ENCODE assay signal across 12 mouse cellular contexts in the genomic region with DNA sequence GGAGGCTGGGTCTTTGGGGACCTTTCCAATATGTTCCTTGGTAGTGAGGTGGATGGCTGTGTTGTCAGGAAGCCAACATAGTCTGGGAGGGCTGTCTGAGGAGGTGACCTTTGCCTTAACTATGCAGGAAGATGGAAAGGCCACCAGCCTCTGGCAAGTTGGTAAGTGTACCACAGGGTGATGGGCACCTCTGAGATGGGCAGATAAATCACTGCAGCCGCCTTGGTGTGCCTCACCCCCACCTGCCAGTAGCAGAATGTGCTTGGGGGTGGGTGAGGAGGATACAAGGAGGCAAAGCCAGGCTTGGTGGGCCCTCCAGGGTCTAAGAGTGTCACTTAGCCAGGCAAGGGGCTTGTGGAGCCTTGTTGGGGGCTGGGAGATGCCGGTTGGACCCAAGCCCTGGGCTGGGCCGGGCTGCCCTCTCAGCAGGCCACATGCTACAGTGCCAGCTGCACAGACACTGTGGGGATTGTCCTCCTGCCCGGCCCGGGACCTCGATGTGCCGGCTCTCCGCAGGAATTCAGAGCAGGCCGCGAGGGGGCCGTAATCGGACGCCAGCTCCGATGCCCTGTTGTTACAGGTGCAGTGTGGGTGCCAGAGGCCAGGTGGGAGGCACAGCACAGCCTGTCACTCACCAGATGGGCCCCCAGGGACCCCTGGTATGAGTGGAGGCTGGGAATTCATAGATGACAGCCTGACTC.
DNase-seq lines count a peak whose midpoint lies in the region; ATAC-seq and TF ChIP-seq lines count a peak whose summit lies in the region.
"Had no signal": no experiment of that assay in that cellular context is flagged by ENCODE, and none has a peak within 500 bp of the region (broad histone marks: within the 10 kb centered on the region; RNA-seq: fewer than 3 reads in every experiment).

No protein-coding gene starts in this region.

- H3ac ChIP-seq in myocyte (ENCODE audit: control insufficient read depth, insufficient read length): no peak overlapping the region

- H3K9me3 ChIP-seq in lung, embryonic 14.5 days (ENCODE audit: low read depth, low read length): no peaks in the 10 kb centered on the region

- H3K79me2 ChIP-seq in myocyte (ENCODE audit: control insufficient read depth, insufficient read depth): no peaks in the 10 kb centered on the region

- no peak overlapping the region for H3K4me2 ChIP-seq in lung, embryonic 14.5 days
- H3K4me2 ChIP-seq in myocyte (ENCODE audit: low read depth): no peak overlapping the region

- WGBS in lung, embryonic 14.5 days: 80% methylated on average over 14 of the region's 14 CpGs

- H3K4me1 ChIP-seq in lung, embryonic 14.5 days (ENCODE audit: insufficient read depth): peaks cover 18% of the 10 kb centered on the region

- no peak for TF ChIP-seq POLR2A in myocyte (IDR thresholded peaks at IDR 0.05; ENCODE audit: insufficient read length, low read depth)

- H3K27ac ChIP-seq in lung, embryonic 14.5 days (ENCODE audit: low read depth): no peak overlapping the region
- H3K27ac ChIP-seq: gastrocnemius, adult 2 months had no signal

- no peak overlapping the region for H3K4me3 ChIP-seq in lung, embryonic 14.5 days (ENCODE audit: low read depth, low read length)
- no peak overlapping the region for H3K4me3 ChIP-seq in myocyte
- H3K4me3 ChIP-seq: gastrocnemius, adult 2 months had no signal

- peak; percentile 10 for DNase-seq in cerebellum, adult 11 months
- DNase-seq in lung, embryonic 14.5 days: no peak
- no peak for DNase-seq in lung, postnatal 36 days
- peak; percentile 12 to 54 for DNase-seq in layer of hippocampus, adult 18-20 months (ENCODE audit: low spot score in 2 of 2)
- DNase-seq in thymus, adult 18-20 months: no peak
- no peak for DNase-seq in spleen, postnatal 4 days (ENCODE audit: low spot score in 2 of 2)
- DNase-seq: gastrocnemius, adult 2 months; kidney, adult 2 months; thymus, postnatal 36 days had no signal

- TF ChIP-seq CTCF in lung, embryonic 14.5 days (IDR thresholded peaks at IDR 0.05; ENCODE audit: low read depth): no peak

- ATAC-seq in cerebellum, adult (ENCODE audit: insufficient number of reproducible peaks, low FRiP score, low TSS enrichment): no peak
- 0 out of 2 replicates have a peak, but pooled peaks have one; percentile 13 for ATAC-seq in lung, embryonic 14.5 days (ENCODE audit: insufficient read depth)
- ATAC-seq: lung, postnatal 0 days had no signal

- no peaks in the 10 kb centered on the region for H3K36me3 ChIP-seq in lung, embryonic 14.5 days (ENCODE audit: insufficient read depth)
- no peaks in the 10 kb centered on the region for H3K36me3 ChIP-seq in myocyte (ENCODE audit: control insufficient read depth, insufficient read depth)

- H3K9ac ChIP-seq in lung, embryonic 14.5 days: no peak overlapping the region

- H3K27me3 ChIP-seq in lung, embryonic 14.5 days (ENCODE audit: insufficient read depth, low read length): no peaks in the 10 kb centered on the region
- peaks cover 15% of the 10 kb centered on the region for H3K27me3 ChIP-seq in myocyte (ENCODE audit: control insufficient read depth, insufficient read depth, insufficient read length)

TF ChIP-seq in myocyte, 11 proteins besides CTCF, POLR2A, EP300 and RAD21:
- TF ChIP-seq TCF12 (IDR thresholded peaks at IDR 0.05; ENCODE audit: insufficient read depth, poor library complexity, severe bottlenecking): no peak
- peak; percentile 69 for TF ChIP-seq TCF3 (IDR thresholded peaks at IDR 0.05; ENCODE audit: insufficient read length, low read depth)
- TF ChIP-seq MYOG (IDR thresholded peaks at IDR 0.05; ENCODE audit: control insufficient read depth in 1 of 3, insufficient read depth in 1 of 3, insufficient read length in 2 of 3, low read depth in 2 of 3): peak in 2 of 3 experiments; percentile 87 to 89
- TF ChIP-seq MYOD1 (IDR thresholded peaks at IDR 0.05; ENCODE audit: control insufficient read depth in 1 of 3, insufficient read length in 2 of 3, low read depth in 2 of 3): peak in 2 of 3 experiments; percentile 85 to 89
- TF ChIP-seq SRF (IDR thresholded peaks at IDR 0.05; ENCODE audit: control insufficient read depth, insufficient read length, low read depth): no peak
- TF ChIP-seq E2F4 (IDR thresholded peaks at IDR 0.05; ENCODE audit: insufficient read depth): no peak
- TF ChIP-seq REST (IDR thresholded peaks at IDR 0.05; ENCODE audit: insufficient read depth, insufficient read length): no peak

Comparison
In these comparisons a context has a peak if more than half of its experiments do, and no peak if none do; other contexts are left out.
1. DNase-seq: peak in cerebellum, adult 11 months (single experiment) and layer of hippocampus, adult 18-20 months (2 of 2); none in lung, embryonic 14.5 days (single experiment), lung, postnatal 36 days (single experiment), thymus, adult 18-20 months (0 of 2) and spleen, postnatal 4 days (0 of 2).